Mouse (Mus musculus) midbrain, embryonic 13.5 days (tissue): ENCODE results near the gene Armh3. TPM values are rescaled to one million over a fixed set of nuclear protein-coding genes. Genes with fewer than 3 reads are reported as not detected.
A peak's percentile ranks its signal among the peaks of the same experiment; 100 is the strongest.

Experiments used
- ATAC-seq: fragments of 200-750 bp; cut with Nextera tagmentation; 2 replicates; pipeline ENCODE4 v1.8.0; 2017; ENCODE audit warnings: mild to moderate bottlenecking, moderate TSS enrichment, moderate library complexity
- H3K27ac ChIP-seq: fragments of 300-500 bp; sonication (generic); 2 replicates; pipeline ENCODE4 v1.5.1; 2015; ENCODE audit warnings: inconsistent platforms, mild to moderate bottlenecking, moderate library complexity
- H3K27me3 ChIP-seq: fragments of 300-500 bp; sonication (generic); 2 replicates; pipeline ENCODE4 v1.6.1; 2015; ENCODE audit warnings: mild to moderate bottlenecking, inconsistent platforms
- H3K36me3 ChIP-seq: fragments of 300-500 bp; sonication (generic); 2 replicates; pipeline ENCODE4 v1.6.1; 2015; ENCODE audit warnings: mild to moderate bottlenecking, inconsistent platforms
- H3K4me1 ChIP-seq: fragments of 300-500 bp; sonication (generic); replicated peaks from 2 replicates; pipeline ENCODE4 v1.6.1; 2015; ENCODE audit warnings: inconsistent platforms
- H3K4me2 ChIP-seq: fragments of 300-500 bp; sonication (generic); replicated peaks from 2 replicates; pipeline ENCODE4 v1.6.1; 2015; ENCODE audit warnings: moderate library complexity, mild to moderate bottlenecking, inconsistent platforms
- H3K4me3 ChIP-seq: fragments of 300-500 bp; sonication (generic); replicated peaks from 2 replicates; pipeline ENCODE4 v1.5.1; 2015; ENCODE audit warnings: mild to moderate bottlenecking, inconsistent platforms
- H3K9ac ChIP-seq: fragments of 300-500 bp; sonication (generic); replicated peaks from 2 replicates; pipeline ENCODE4 v1.6.1; 2015; ENCODE audit warnings: mild to moderate bottlenecking, inconsistent platforms
- H3K9me3 ChIP-seq: fragments of 300-500 bp; sonication (generic); 2 replicates; pipeline ENCODE4 v1.6.1; 2016; ENCODE audit warnings: mild to moderate bottlenecking, inconsistent platforms
- WGBS: fragments of 180-500 bp; shearing (Covaris S2); methylation state at CpG from one replicate; pipeline ENCODE4 v1.1.7; 2015; 5-methylcytosine and 5-hydroxymethylcytosine counted together
- polyA plus RNA-seq: library from polyadenylated mRNA; unstranded; fragments of >200 nt; fragmentation: Nextera tagmentation; extraction: Ambion mirVana; gene quantifications from 2 replicates; pipeline ENCODE4 v1.2.1, GENCODE M21; 2015

The Armh3 gene
- polyA plus RNA-seq, 1 experiment from 2014 or later, result 22.1 TPM

GRCm38 (mm10) chr19:45789888-45790874, 208.1 kb downstream of the Armh3 start:
- H3K9ac ChIP-seq, result no peak overlapping the region
- WGBS, result 83% methylated on average over 13 of the region's 13 CpGs
- no peaks in the 10 kb centered on the region for H3K27me3 ChIP-seq
- H3K4me3 ChIP-seq, result no peak overlapping the region
- no peaks in the 10 kb centered on the region for H3K9me3 ChIP-seq
- H3K36me3 ChIP-seq, result no peaks in the 10 kb centered on the region
- no peak for ATAC-seq
- 0 out of 2 replicates have a peak, but pooled peaks cover 4% of the 10 kb centered on the region for H3K4me1 ChIP-seq
- H3K27ac ChIP-seq, result no peak overlapping the region
- H3K4me2 ChIP-seq, result no peak overlapping the region

- WGBS, result 77% methylated on average over 7 of the region's 7 CpGs
- Histone ChIP-seq H3K4me2 (no peak overlapping the region), H3K27ac (no peak overlapping the region), H3K36me3 (no peaks in the 10 kb centered on the region), H3K9me3 (no peaks in the 10 kb centered on the region), H3K27me3 (no peaks in the 10 kb centered on the region), H3K4me3 (no peak overlapping the region), H3K4me1 (0 out of 2 replicates have a peak, but pooled peaks cover 4% of the 10 kb centered on the region), H3K9ac (no peak overlapping the region)
- ATAC-seq, result no peak
Observed at GRCm38 (mm10) chr19:45789365-45789764, 208.9 kb downstream of the Armh3 start.

GRCm38 (mm10) chr19:45788337-45788736, 210.0 kb downstream of the Armh3 start:
- no peaks in the 10 kb centered on the region for H3K27me3 ChIP-seq
- WGBS, result 94% methylated on average over 4 of the region's 4 CpGs
- H3K4me1 ChIP-seq, result peaks cover 9% of the 10 kb centered on the region
- no peaks in the 10 kb centered on the region for H3K36me3 ChIP-seq
- no peak overlapping the region for H3K27ac ChIP-seq
- no peak overlapping the region for H3K4me2 ChIP-seq
- no peak overlapping the region for H3K9ac ChIP-seq
- no peak for ATAC-seq
- H3K4me3 ChIP-seq, result no peak overlapping the region
- H3K9me3 ChIP-seq, result no peaks in the 10 kb centered on the region

GRCm38 (mm10) chr19:45787450-45787849, 210.8 kb downstream of the Armh3 start:
- 74% methylated on average over 3 of the region's 3 CpGs for WGBS
- H3K4me1 ChIP-seq, result peaks cover 5% of the 10 kb centered on the region
- H3K4me3 ChIP-seq, result no peak overlapping the region
- H3K9me3 ChIP-seq, result no peaks in the 10 kb centered on the region
- H3K27me3 ChIP-seq, result no peaks in the 10 kb centered on the region
- H3K36me3 ChIP-seq, result no peaks in the 10 kb centered on the region
- H3K27ac ChIP-seq, result no peak overlapping the region
- ATAC-seq, result no peak
- no peak overlapping the region; the same call in 1 of the 2 replicates for H3K9ac ChIP-seq
- H3K4me2 ChIP-seq, result no peak overlapping the region

GRCm38 (mm10) chr19:45785470-45785869, 212.8 kb downstream of the Armh3 start:
- Histone ChIP-seq H3K27ac (no peak overlapping the region), H3K4me1 (peaks cover 24% of the 10 kb centered on the region), H3K9me3 (no peaks in the 10 kb centered on the region), H3K27me3 (no peaks in the 10 kb centered on the region), H3K4me3 (no peak overlapping the region), H3K9ac (no peak overlapping the region), H3K4me2 (no peak overlapping the region), H3K36me3 (no peaks in the 10 kb centered on the region)
- no peak for ATAC-seq
- WGBS, result 65% methylated on average over 3 of the region's 3 CpGs

GRCm38 (mm10) chr19:45783933-45784576, 214.2 kb downstream of the Armh3 start:
- H3K4me2 ChIP-seq, result peak overlapping the region; percentile 65
- 32% methylated on average over 17 of the region's 17 CpGs for WGBS
- peaks cover 38% of the 10 kb centered on the region for H3K4me1 ChIP-seq
- ATAC-seq, result no peak
- H3K9ac ChIP-seq, result peak overlapping the region; percentile 57; the same call in 1 of the 2 replicates
- no peaks in the 10 kb centered on the region for H3K9me3 ChIP-seq
- peak overlapping the region; percentile 65 for H3K27ac ChIP-seq
- H3K4me3 ChIP-seq, result peak overlapping the region; percentile 100
- peaks cover 4% of the 10 kb centered on the region; the same call in 1 of the 2 replicates for H3K36me3 ChIP-seq
- no peaks in the 10 kb centered on the region for H3K27me3 ChIP-seq

- peak; percentile 98 for ATAC-seq
- Histone ChIP-seq H3K4me1 (peaks cover 41% of the 10 kb centered on the region), H3K4me2 (peak within 1 kb of the TSS; percentile 65), H3K9me3 (no peaks in the 10 kb centered on the region), H3K27ac (peak within 1 kb of the TSS; percentile 98), H3K4me3 (peak within 1 kb of the TSS; percentile 100), H3K27me3 (no peaks in the 10 kb centered on the region), H3K9ac (peak within 1 kb of the TSS; percentile 99), H3K36me3 (peaks cover 10% of the 10 kb centered on the region)
- under 1% methylated on average over 58 of the region's 71 CpGs for WGBS
Observed at GRCm38 (mm10) chr19:45783181-45783932, 214.9 kb downstream of the Armh3 start, which contains the start of gene Mgea5. TSS of gene Mgea5 (minus strand) at chr19:45783837.

GRCm38 (mm10) chr19:45782315-45783001, 215.8 kb downstream of the Armh3 start:
- Histone ChIP-seq H3K9me3 (no peaks in the 10 kb centered on the region), H3K9ac (peak overlapping the region; percentile 99), H3K36me3 (peaks cover 19% of the 10 kb centered on the region), H3K4me1 (peaks cover 48% of the 10 kb centered on the region), H3K27ac (peak overlapping the region; percentile 98), H3K27me3 (no peaks in the 10 kb centered on the region), H3K4me3 (peak overlapping the region; percentile 100), H3K4me2 (peak overlapping the region; percentile 65)
- peak; percentile 52 for ATAC-seq
- WGBS, result 1% methylated on average over 36 of the region's 36 CpGs

- H3K9me3 ChIP-seq, result no peaks in the 10 kb centered on the region
- H3K4me3 ChIP-seq, result peak overlapping the region; percentile 100
- 65% methylated on average over 8 of the region's 8 CpGs for WGBS
- H3K4me1 ChIP-seq, result peaks cover 48% of the 10 kb centered on the region
- H3K27me3 ChIP-seq, result no peaks in the 10 kb centered on the region
- peak overlapping the region; percentile 65 for H3K4me2 ChIP-seq
- no peak for ATAC-seq
- H3K36me3 ChIP-seq, result peaks cover 27% of the 10 kb centered on the region
- peak overlapping the region; percentile 99 for H3K9ac ChIP-seq
- no peak overlapping the region for H3K27ac ChIP-seq
Observed at GRCm38 (mm10) chr19:45781676-45782075, 216.6 kb downstream of the Armh3 start.

GRCm38 (mm10) chr19:45780350-45780915, 217.9 kb downstream of the Armh3 start:
- peak overlapping the region; percentile 65 for H3K4me2 ChIP-seq
- H3K4me1 ChIP-seq, result peaks cover 48% of the 10 kb centered on the region
- H3K27ac ChIP-seq, result no peak overlapping the region
- H3K27me3 ChIP-seq, result no peaks in the 10 kb centered on the region
- H3K4me3 ChIP-seq, result peak overlapping the region; percentile 100
- WGBS, result 92% methylated on average over 13 of the region's 13 CpGs
- peaks cover 37% of the 10 kb centered on the region for H3K36me3 ChIP-seq
- no peak for ATAC-seq
- H3K9me3 ChIP-seq, result no peaks in the 10 kb centered on the region
- peak overlapping the region; percentile 46; the same call in 1 of the 2 replicates for H3K9ac ChIP-seq

GRCm38 (mm10) chr19:45775486-45775885, 222.8 kb downstream of the Armh3 start:
- WGBS, result 77% methylated on average over 2 of the region's 2 CpGs
- peaks cover 24% of the 10 kb centered on the region for H3K4me1 ChIP-seq
- H3K9ac ChIP-seq, result no peak overlapping the region
- H3K9me3 ChIP-seq, result no peaks in the 10 kb centered on the region
- no peaks in the 10 kb centered on the region for H3K27me3 ChIP-seq
- no peak overlapping the region for H3K4me3 ChIP-seq
- H3K36me3 ChIP-seq, result peaks cover 85% of the 10 kb centered on the region
- no peak for ATAC-seq
- H3K4me2 ChIP-seq, result no peak overlapping the region
- H3K27ac ChIP-seq, result no peak overlapping the region
